Mouse (Mus musculus) hindbrain, embryonic 11.5 days (tissue): ENCODE results near the gene Dusp21. TPM values are rescaled to one million over a fixed set of nuclear protein-coding genes. Genes with fewer than 3 reads are reported as not detected.

Experiments used
- ATAC-seq: fragments of 200-750 bp; cut with Nextera tagmentation; 2 replicates; pipeline ENCODE4 v1.8.0; 2017; ENCODE audit warnings: mild to moderate bottlenecking, moderate TSS enrichment, moderate library complexity; ENCODE audit not compliant: low FRiP score
- DNase-seq: peaks from one replicate; pipeline ENCODE4 v3.0.0-alpha.2; 2015; ENCODE audit warnings: low spot score
- H3K27ac ChIP-seq: fragments of 300-500 bp; sonication (generic); 2 replicates; pipeline ENCODE4 v1.5.1; 2014; ENCODE audit warnings: mild to moderate bottlenecking, low read depth, low read length
- H3K27me3 ChIP-seq: fragments of 300-500 bp; sonication (generic); 2 replicates; pipeline ENCODE4 v1.6.1; 2014; ENCODE audit warnings: mild to moderate bottlenecking, low read length, moderate library complexity, mixed read lengths; ENCODE audit not compliant: control insufficient read depth, insufficient read depth
- H3K36me3 ChIP-seq: fragments of 300-500 bp; sonication (generic); 2 replicates; pipeline ENCODE4 v1.6.1; 2014; ENCODE audit warnings: mild to moderate bottlenecking, low read length, moderate library complexity, mixed read lengths; ENCODE audit not compliant: control insufficient read depth, insufficient read depth
- H3K4me1 ChIP-seq: fragments of 300-500 bp; sonication (generic); replicated peaks from 2 replicates; pipeline ENCODE4 v1.6.1; 2014; ENCODE audit warnings: low read length, mixed read lengths; ENCODE audit not compliant: control insufficient read depth, insufficient read depth
- H3K4me2 ChIP-seq: fragments of 300-500 bp; sonication (generic); replicated peaks from 2 replicates; pipeline ENCODE4 v1.6.1; 2014; ENCODE audit warnings: mild to moderate bottlenecking, low read depth, low read length
- H3K4me3 ChIP-seq: fragments of 300-500 bp; sonication (generic); 2 replicates; pipeline ENCODE4 v1.5.1; 2014; ENCODE audit warnings: low read depth, low read length
- H3K9ac ChIP-seq: fragments of 300-500 bp; sonication (generic); 2 replicates; pipeline ENCODE4 v1.6.1; 2014; ENCODE audit warnings: low read depth, low read length
- H3K9me3 ChIP-seq: fragments of 300-500 bp; sonication (generic); 2 replicates; pipeline ENCODE4 v1.6.1; 2016; ENCODE audit warnings: low read length; ENCODE audit not compliant: control insufficient read depth
- WGBS: fragments of 180-500 bp; shearing (Covaris S2); extraction: QIAGEN DNeasy Blood & Tissue Kit; methylation state at CpG from one replicate; pipeline ENCODE4 v1.1.7; 2014; 5-methylcytosine and 5-hydroxymethylcytosine counted together
- polyA plus RNA-seq: library from polyadenylated mRNA; unstranded; fragments of >200 nt; fragmentation: Nextera tagmentation; extraction: Ambion mirVana; gene quantifications from 2 replicates; pipeline ENCODE4 v1.2.1, GENCODE M21; 2014

Dusp21 gene
- polyA plus RNA-seq = not detected in 2 replicates

DNA sequence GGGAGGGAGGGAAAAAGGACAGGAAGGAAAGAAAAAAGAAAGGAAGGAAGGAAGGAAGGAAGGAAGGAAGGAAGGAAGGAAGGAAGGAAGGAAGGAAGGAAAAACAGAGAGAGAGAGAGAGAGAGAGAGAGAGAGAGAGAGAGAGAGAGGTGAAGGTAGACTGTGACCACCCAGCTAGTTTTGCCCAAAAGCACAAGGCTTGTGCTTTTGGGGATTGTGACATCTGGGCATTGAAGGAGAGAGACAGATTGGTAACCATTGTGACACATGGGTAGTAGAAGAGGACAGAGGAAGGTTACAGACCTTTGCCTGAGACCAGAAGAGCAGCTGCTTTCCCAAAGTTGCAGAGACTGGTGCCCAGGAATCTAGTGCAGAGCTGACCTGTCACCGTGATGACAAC is at the start of gene Dusp21:
Gene Dusp21 (plus strand): TSS at position 301 of the 400 bp plus-strand sequence.
- ATAC-seq = no peak
- H3K27ac ChIP-seq = no peak within 1 kb of the TSS

DNA sequence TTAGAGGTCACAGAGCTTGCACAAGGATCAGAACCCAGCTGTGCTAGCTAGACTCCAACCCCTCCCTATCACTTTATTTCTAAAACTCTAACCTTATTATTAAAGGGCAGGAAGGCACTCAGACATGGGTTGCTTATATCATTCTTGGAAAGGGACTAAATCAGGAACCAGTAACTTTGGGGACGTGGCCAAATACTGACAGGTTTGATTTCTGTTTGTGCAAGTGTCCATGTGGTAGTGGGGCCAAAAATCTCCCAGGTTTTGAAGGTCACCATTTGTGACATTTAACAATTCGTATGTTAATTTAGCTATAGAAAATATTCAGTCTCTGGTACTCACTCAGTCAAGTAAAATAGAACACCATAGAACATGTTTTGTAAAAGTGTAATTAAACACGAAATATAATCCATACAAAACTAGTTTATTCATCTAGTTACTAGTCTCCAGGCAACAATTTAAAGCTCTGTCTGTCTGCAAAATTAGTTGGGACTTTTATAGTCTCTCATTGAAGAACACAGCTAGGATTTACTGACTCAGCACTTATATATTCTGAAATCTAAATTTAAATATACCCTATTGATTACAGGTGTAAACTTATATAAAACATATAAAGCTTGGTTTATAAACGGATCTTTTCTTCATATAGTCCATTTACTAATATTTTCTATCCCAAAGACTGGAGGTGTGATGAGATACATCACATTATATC is 15.2 kb downstream of the Dusp21 start:
- Histone ChIP-seq H3K27me3 (no peaks in the 10 kb centered on the region), H3K9me3 (no peaks in the 10 kb centered on the region), H3K36me3 (no peaks in the 10 kb centered on the region), H3K4me3 (no peak overlapping the region), H3K4me2 (no peak overlapping the region), H3K9ac (no peak overlapping the region), H3K27ac (no peak overlapping the region), H3K4me1 (no peaks in the 10 kb centered on the region)
- ATAC-seq (no peak), DNase-seq (no peak)
- WGBS = 53% methylated on average over 4 of the region's 4 CpGs

More for the DNA sequence above, at the start of gene Dusp21:
- Histone ChIP-seq H3K4me1 (no peaks in the 10 kb centered on the region), H3K9ac (no peak within 1 kb of the TSS), H3K4me3 (no peak within 1 kb of the TSS), H3K36me3 (no peaks in the 10 kb centered on the region), H3K27me3 (no peaks in the 10 kb centered on the region), H3K9me3 (no peaks in the 10 kb centered on the region), H3K4me2 (no peak within 1 kb of the TSS)
- WGBS = 92% methylated on average over 1 of the region's 1 CpGs
- DNase-seq = no peak

DNA sequence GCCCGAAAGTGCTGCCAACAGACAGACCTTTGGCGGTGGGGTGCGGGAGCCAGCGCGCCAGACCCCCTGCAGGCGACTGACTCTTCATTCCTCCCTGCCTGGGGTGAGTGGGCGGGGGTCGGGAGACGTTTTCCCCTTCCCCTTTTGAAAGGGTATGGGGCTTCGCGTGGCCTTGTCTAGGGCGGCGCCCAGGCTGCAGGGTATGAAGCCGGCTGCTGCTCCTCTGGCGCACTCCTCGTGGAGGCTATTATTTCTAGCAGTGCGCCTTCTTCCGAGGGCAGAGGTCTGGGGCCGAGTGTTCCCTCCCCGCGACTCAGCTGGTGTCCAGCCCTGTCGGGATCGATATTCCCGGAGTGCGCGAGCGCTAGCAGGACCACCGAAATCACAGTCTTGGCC is 16.1 kb downstream of the Dusp21 start:
- ATAC-seq = peak; percentile 84
- DNase-seq = no peak
- under 1% methylated on average over 23 of the region's 28 CpGs for WGBS
- Histone ChIP-seq H3K4me3 (peak overlapping the region; percentile 87), H3K9ac (peak overlapping the region; percentile 80), H3K4me2 (peak overlapping the region; percentile 52), H3K4me1 (no peaks in the 10 kb centered on the region), H3K27ac (peak overlapping the region; percentile 93), H3K36me3 (no peaks in the 10 kb centered on the region), H3K9me3 (no peaks in the 10 kb centered on the region), H3K27me3 (no peaks in the 10 kb centered on the region)

DNA sequence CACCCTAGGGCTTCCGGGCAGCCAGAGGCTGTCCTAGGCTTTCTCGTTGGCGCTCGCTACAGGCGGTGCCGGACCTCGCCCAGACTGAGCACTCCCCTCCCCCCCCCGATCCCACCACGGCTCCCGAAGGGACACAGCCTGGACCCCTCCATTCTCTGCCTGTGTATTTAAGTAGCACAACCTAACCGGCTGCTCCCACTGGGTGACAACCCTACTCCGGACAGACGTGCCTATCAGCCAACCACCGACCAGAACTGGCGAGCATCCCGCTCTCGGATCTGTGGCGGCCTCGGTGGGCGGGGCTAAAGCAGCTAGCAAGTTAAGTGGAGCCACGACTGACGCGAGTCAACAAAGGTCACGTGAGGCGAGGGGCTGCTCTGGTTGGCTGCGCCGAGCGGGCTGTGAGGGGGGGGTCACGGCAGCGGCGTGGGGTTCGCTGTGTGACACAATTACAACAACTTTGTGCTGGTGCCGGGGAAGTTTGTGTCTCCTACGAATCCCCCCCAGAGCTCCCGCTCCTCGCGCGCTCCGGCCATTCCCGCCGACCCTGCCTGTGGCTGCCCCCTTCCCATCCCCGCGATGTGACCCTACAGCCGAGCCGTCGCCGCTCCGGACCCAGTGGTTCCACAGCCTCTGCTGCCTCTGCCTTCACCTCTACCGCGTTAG is 16.7 kb downstream of the Dusp21 start, which contains the start of gene Kdm6a:
Gene Kdm6a (plus strand): TSS at position 384 of the 666 bp plus-strand sequence.
- Histone ChIP-seq H3K4me1 (no peaks in the 10 kb centered on the region), H3K9ac (peak within 1 kb of the TSS; percentile 92), H3K27me3 (no peaks in the 10 kb centered on the region), H3K4me2 (peak within 1 kb of the TSS; percentile 52), H3K36me3 (no peaks in the 10 kb centered on the region), H3K4me3 (peak within 1 kb of the TSS; percentile 87), H3K9me3 (no peaks in the 10 kb centered on the region), H3K27ac (peak within 1 kb of the TSS; percentile 94)
- WGBS = 3% methylated on average over 40 of the region's 50 CpGs
- ATAC-seq = peak; percentile 99
- DNase-seq = peak; percentile 96

DNA sequence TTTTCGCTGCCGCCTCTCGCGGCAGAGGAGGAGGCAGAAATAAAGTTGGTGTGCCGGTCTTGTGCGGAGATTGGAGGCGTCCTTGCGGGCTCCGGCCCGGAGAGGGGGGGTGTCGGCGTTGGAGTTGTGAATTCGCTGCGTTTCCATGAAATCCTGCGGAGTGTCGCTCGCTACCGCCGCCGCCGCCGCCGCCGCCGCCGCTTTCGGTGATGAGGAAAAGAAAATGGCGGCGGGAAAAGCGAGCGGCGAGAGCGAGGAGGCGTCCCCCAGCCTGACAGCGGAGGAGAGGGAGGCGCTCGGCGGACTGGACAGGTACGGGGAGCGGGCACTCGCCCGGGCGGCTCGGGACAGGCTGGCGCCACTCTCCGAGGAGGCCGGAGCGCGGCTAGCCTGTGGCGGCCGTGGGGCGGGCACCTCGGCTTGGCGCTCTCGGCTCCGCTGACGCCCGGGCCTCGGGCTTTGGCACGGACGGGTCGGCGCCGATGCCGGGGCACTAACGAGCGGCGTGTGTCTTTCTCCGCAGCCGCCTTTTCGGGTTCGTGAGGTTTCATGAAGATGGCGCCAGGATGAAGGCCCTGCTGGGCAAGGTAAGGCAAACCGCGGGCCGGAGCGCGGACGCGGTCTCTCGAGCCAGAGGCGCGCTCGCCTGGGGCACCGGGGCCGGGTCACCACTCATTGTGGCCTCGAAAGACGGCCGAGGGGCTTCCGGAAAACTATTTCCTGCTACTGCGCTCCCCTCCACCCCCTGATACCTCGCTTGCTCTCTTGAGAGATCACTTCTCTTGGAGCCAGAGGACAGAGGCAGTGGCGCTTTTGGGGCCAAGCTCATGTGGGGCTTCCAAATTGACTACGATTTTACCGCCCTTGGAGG is 17.4 kb downstream of the Dusp21 start:
- Histone ChIP-seq H3K9me3 (no peaks in the 10 kb centered on the region), H3K27me3 (no peaks in the 10 kb centered on the region), H3K4me3 (peak overlapping the region; percentile 87), H3K4me1 (no peaks in the 10 kb centered on the region), H3K36me3 (no peaks in the 10 kb centered on the region), H3K4me2 (peak overlapping the region; percentile 49), H3K27ac (peak overlapping the region; percentile 94), H3K9ac (peak overlapping the region; percentile 92)
- ATAC-seq = peak; percentile 21
- peak; percentile 76 for DNase-seq
- under 1% methylated on average over 85 of the region's 95 CpGs for WGBS

DNA sequence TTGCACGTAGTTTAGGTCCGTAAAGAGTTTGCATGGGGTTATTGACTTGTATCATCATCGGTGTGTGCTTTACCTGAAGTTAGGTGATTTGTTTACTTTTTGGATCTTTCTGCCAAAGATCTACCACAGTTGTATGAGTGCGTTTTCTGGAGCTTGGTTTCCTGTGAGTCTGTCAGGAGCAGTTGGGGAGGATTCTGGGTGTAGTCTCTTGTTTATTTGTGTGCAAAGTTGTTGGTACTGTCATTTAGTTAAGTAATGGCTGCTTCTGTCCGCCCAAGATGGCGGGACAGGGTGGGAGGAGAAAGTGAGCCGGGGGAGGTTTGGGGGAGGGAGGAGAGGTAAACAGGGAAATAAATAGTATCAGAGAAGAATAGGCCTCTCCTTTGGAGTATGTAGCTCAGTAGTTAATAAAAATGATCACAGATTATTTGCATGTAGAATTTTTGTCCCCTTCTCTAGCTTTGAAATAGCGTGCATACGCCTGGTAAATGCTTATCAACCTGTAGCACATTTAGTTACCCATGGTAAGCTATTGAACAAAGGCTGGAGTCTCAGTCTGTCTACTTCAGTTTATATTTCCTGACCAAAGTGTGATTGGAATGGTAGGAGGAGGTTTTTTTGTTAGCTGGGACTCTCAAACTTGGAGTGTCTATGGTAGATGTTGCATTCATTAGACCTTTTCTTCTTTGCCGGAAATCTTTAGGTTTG is 18.4 kb downstream of the Dusp21 start:
- peak overlapping the region; percentile 49 for H3K4me2 ChIP-seq
- ATAC-seq (no peak), DNase-seq (peak; percentile 40)
- WGBS = 2% methylated on average over 10 of the region's 10 CpGs
- no peaks in the 10 kb centered on the region for H3K36me3 ChIP-seq
- no peaks in the 10 kb centered on the region for H3K4me1 ChIP-seq
- peak overlapping the region; percentile 87 for H3K4me3 ChIP-seq
- peak overlapping the region; percentile 94 for H3K27ac ChIP-seq
- no peaks in the 10 kb centered on the region for H3K27me3 ChIP-seq
- H3K9ac ChIP-seq = peak overlapping the region; percentile 92
- H3K9me3 ChIP-seq = no peaks in the 10 kb centered on the region

DNA sequence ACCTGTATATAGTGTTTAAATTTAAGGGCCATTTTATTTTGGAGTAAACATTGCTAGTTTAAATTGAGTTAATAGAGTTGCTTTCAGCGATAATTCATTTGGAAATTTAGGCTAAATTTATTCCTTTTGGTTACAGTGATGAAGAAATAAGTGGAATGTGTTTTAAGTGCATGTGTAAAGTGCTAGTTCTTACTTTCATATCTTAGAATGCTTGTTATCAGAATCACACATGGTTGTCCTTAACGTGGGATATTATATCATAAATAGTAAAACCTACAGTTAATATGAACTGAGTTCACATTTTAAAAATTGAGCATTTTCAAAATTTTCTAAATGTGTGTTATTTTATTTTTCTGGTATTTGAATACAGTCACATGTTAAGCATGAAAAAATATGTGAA is 19.5 kb downstream of the Dusp21 start:
- no peak overlapping the region for H3K4me3 ChIP-seq
- 76% methylated on average over 2 of the region's 2 CpGs for WGBS
- ATAC-seq (no peak), DNase-seq (no peak)
- no peaks in the 10 kb centered on the region for H3K4me1 ChIP-seq
- H3K27me3 ChIP-seq = no peaks in the 10 kb centered on the region
- no peak overlapping the region for H3K27ac ChIP-seq
- H3K4me2 ChIP-seq = no peak overlapping the region
- no peak overlapping the region for H3K9ac ChIP-seq
- H3K36me3 ChIP-seq = no peaks in the 10 kb centered on the region
- H3K9me3 ChIP-seq = no peaks in the 10 kb centered on the region

DNA sequence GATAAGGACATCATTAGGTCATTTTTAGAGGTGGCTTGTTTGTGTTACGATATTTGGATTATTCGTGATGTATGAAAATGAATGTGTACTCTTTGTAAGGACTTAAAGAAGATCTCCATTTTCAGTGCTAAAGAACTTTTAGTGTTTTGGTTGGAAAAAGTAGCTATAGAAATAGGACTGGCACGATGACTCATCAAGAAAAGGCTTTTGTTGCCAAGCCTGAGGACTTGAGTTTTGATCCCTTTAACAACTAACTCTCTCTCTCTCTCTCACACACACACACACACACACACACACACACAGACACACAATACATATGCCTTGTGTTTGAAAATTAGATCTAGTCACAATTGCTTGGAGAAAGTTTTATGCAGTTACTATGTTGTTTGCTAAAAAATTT is 21.3 kb downstream of the Dusp21 start:
- ATAC-seq = no peak
- no peaks in the 10 kb centered on the region for H3K4me1 ChIP-seq

More for the DNA sequence above, 21.3 kb downstream of the Dusp21 start:
- Histone ChIP-seq H3K36me3 (no peaks in the 10 kb centered on the region), H3K9me3 (no peaks in the 10 kb centered on the region), H3K27me3 (no peaks in the 10 kb centered on the region), H3K4me2 (no peak overlapping the region), H3K9ac (no peak overlapping the region), H3K4me3 (no peak overlapping the region), H3K27ac (no peak overlapping the region)
- DNase-seq = no peak
- 92% methylated on average over 3 of the region's 3 CpGs for WGBS
